Mouse (Mus musculus) neural tube, embryonic 11.5 days (tissue): Measurements from ENCODE around the gene Rora. TPM values are rescaled to one million over a fixed set of nuclear protein-coding genes. Genes with fewer than 3 reads are reported as not detected.

Source experiments
- ATAC-seq: fragments of 200-750 bp; cut with Nextera tagmentation; 2 replicates; pipeline ENCODE4 v1.8.0; 2017; ENCODE audit warnings: moderate number of reproducible peaks, mild to moderate bottlenecking, moderate TSS enrichment, moderate library complexity; ENCODE audit not compliant: insufficient read depth, low FRiP score, low TSS enrichment
- DNase-seq: peaks from one replicate; pipeline ENCODE4 v3.0.0-alpha.2; 2015; ENCODE audit warnings: low spot score
- H3K27ac ChIP-seq: fragments of 300-500 bp; sonication (generic); 2 replicates; pipeline ENCODE4 v1.5.1; 2014; ENCODE audit warnings: low read depth, mild to moderate bottlenecking, low read length
- H3K27me3 ChIP-seq: fragments of 300-500 bp; sonication (generic); 2 replicates; pipeline ENCODE4 v1.6.1; 2014; ENCODE audit warnings: mild to moderate bottlenecking, low read length, mixed read lengths; ENCODE audit not compliant: control insufficient read depth, insufficient read depth
- H3K36me3 ChIP-seq: fragments of 300-500 bp; sonication (generic); 2 replicates; pipeline ENCODE4 v1.6.1; 2014; ENCODE audit warnings: mild to moderate bottlenecking, low read length, moderate library complexity, mixed read lengths; ENCODE audit not compliant: control insufficient read depth, insufficient read depth
- H3K4me1 ChIP-seq: fragments of 300-500 bp; sonication (generic); 2 replicates; pipeline ENCODE4 v1.6.1; 2014; ENCODE audit warnings: low read length, mixed read lengths; ENCODE audit not compliant: control insufficient read depth, insufficient read depth
- H3K4me2 ChIP-seq: fragments of 300-500 bp; sonication (generic); 2 replicates; pipeline ENCODE4 v1.6.1; 2014; ENCODE audit warnings: low read depth, mild to moderate bottlenecking, moderate library complexity
- H3K4me3 ChIP-seq: fragments of 300-500 bp; sonication (generic); 2 replicates; pipeline ENCODE4 v1.5.1; 2014; ENCODE audit warnings: low read depth, low read length
- H3K9ac ChIP-seq: fragments of 300-500 bp; sonication (generic); 2 replicates; pipeline ENCODE4 v1.6.1; 2014; ENCODE audit warnings: mild to moderate bottlenecking, low read length
- H3K9me3 ChIP-seq: fragments of 300-500 bp; sonication (generic); 2 replicates; pipeline ENCODE4 v1.6.1; 2016; ENCODE audit warnings: low read length; ENCODE audit not compliant: control insufficient read depth
- WGBS: fragments of 180-500 bp; shearing (Covaris S2); extraction: QIAGEN DNeasy Blood & Tissue Kit; methylation state at CpG from one replicate; pipeline ENCODE4 v1.1.7; 2014; 5-methylcytosine and 5-hydroxymethylcytosine counted together
- polyA plus RNA-seq: library from polyadenylated mRNA; unstranded; fragments of >200 nt; fragmentation: Nextera tagmentation; extraction: Ambion mirVana; gene quantifications from 2 replicates; pipeline ENCODE4 v1.2.1, GENCODE M21; 2014

The Rora gene
- polyA plus RNA-seq, 1 experiment from 2014 or later, result 3.2 TPM

- H3K27ac ChIP-seq, result no peak overlapping the region
- 82% methylated on average over 13 of the region's 13 CpGs for WGBS
- ATAC-seq, result no peak
- no peaks in the 10 kb centered on the region for H3K9me3 ChIP-seq
- H3K4me1 ChIP-seq, result no peaks in the 10 kb centered on the region
- H3K27me3 ChIP-seq, result no peaks in the 10 kb centered on the region
- H3K4me3 ChIP-seq, result no peak overlapping the region
- no peak for DNase-seq
- no peak overlapping the region for H3K9ac ChIP-seq
- no peak overlapping the region for H3K4me2 ChIP-seq
- H3K36me3 ChIP-seq, result no peaks in the 10 kb centered on the region
Measured at GRCm38 (mm10) chr9:69194638-69195605, 541.3 kb downstream of the Rora start.

- no peak overlapping the region for H3K27ac ChIP-seq
- no peak for DNase-seq
- WGBS, result 89% methylated on average over 5 of the region's 5 CpGs
Measured at GRCm38 (mm10) chr9:69213796-69214195, 560.2 kb downstream of the Rora start.

GRCm38 (mm10) chr9:69224841-69225240 is 571.3 kb downstream of the Rora start:
- Histone ChIP-seq H3K9ac (no peak overlapping the region), H3K27ac (no peak overlapping the region), H3K4me3 (no peak overlapping the region), H3K36me3 (no peaks in the 10 kb centered on the region), H3K4me1 (peaks cover 3% of the 10 kb centered on the region; the same call in 1 of the 2 replicates), H3K27me3 (no peaks in the 10 kb centered on the region), H3K9me3 (no peaks in the 10 kb centered on the region), H3K4me2 (no peak overlapping the region)
- DNase-seq (no peak), ATAC-seq (no peak)
- 31% methylated on average over 3 of the region's 3 CpGs for WGBS

More at GRCm38 (mm10) chr9:69213796-69214195, 560.2 kb downstream of the Rora start:
- H3K9me3 ChIP-seq, result no peaks in the 10 kb centered on the region
- no peaks in the 10 kb centered on the region for H3K4me1 ChIP-seq
- no peaks in the 10 kb centered on the region for H3K27me3 ChIP-seq
- H3K4me2 ChIP-seq, result no peak overlapping the region
- ATAC-seq, result no peak
- no peak overlapping the region for H3K9ac ChIP-seq
- H3K36me3 ChIP-seq, result no peaks in the 10 kb centered on the region
- H3K4me3 ChIP-seq, result no peak overlapping the region

DNA sequence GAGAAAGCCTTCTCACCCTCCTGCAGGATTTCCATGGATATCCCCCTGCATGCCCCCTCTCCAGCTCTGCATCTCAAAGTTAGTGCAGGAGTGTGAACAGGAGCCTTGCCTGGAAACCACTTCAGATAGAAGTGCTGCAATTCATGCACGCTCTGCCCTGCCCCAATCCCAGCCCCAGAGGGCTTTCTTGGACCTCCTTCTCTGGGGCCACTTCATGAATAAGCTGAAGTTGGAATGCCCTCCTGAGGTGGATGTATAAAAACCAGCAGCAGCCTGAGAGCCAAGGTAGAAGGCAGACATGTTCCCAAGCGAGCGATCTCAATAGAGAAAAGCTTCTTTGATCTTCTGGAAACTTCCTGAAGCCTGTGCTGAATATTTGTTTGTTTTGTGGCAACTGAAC is 572.8 kb downstream of the Rora start:
- no peak for ATAC-seq

GRCm38 (mm10) chr9:69227806-69228205 is 574.2 kb downstream of the Rora start:
- WGBS, result 89% methylated on average over 6 of the region's 6 CpGs
- peaks cover 3% of the 10 kb centered on the region; the same call in 1 of the 2 replicates for H3K4me1 ChIP-seq

More for the DNA sequence above, 572.8 kb downstream of the Rora start:
- Histone ChIP-seq H3K27ac (no peak overlapping the region), H3K36me3 (no peaks in the 10 kb centered on the region), H3K4me1 (peaks cover 3% of the 10 kb centered on the region; the same call in 1 of the 2 replicates), H3K9ac (no peak overlapping the region), H3K4me3 (no peak overlapping the region), H3K9me3 (no peaks in the 10 kb centered on the region), H3K4me2 (no peak overlapping the region), H3K27me3 (no peaks in the 10 kb centered on the region)
- no peak for DNase-seq
- 48% methylated on average over 3 of the region's 3 CpGs for whole genome bisulfite sequencing

DNA sequence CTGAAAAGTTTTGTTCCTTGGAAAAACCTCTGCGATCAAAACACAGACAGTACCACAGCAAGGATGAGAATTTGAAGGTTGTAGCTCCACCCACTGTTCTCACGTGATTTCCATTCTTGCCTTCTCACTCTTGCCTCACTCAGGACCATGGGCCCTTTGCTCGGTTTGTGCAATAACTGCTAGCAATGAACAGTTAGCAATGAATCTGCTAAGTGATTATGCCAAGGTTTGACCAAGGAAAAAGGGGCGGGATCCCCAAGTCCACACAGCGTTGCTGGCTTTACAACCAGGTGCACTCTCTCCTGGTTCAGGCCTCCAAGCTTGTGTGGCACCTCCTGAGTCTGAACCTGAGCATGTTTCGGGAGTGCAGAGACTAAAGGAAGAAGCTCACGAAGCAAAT is 576.3 kb downstream of the Rora start:
- no peak overlapping the region for H3K27ac ChIP-seq
- no peak overlapping the region for H3K9ac ChIP-seq
- no peak overlapping the region for H3K4me2 ChIP-seq
- DNase-seq, result no peak
- H3K4me1 ChIP-seq, result peaks cover 2% of the 10 kb centered on the region; the same call in 1 of the 2 replicates
- no peaks in the 10 kb centered on the region for H3K9me3 ChIP-seq
- H3K4me3 ChIP-seq, result no peak overlapping the region
- H3K27me3 ChIP-seq, result no peaks in the 10 kb centered on the region
- 83% methylated on average over 7 of the region's 7 CpGs for WGBS
- no peak for ATAC-seq
- no peaks in the 10 kb centered on the region for H3K36me3 ChIP-seq

More at GRCm38 (mm10) chr9:69227806-69228205, 574.2 kb downstream of the Rora start:
- Histone ChIP-seq H3K36me3 (no peaks in the 10 kb centered on the region), H3K9ac (no peak overlapping the region), H3K4me3 (no peak overlapping the region), H3K27ac (no peak overlapping the region), H3K27me3 (no peaks in the 10 kb centered on the region), H3K9me3 (no peaks in the 10 kb centered on the region), H3K4me2 (no peak overlapping the region)
- DNase-seq (no peak), ATAC-seq (no peak)

DNA sequence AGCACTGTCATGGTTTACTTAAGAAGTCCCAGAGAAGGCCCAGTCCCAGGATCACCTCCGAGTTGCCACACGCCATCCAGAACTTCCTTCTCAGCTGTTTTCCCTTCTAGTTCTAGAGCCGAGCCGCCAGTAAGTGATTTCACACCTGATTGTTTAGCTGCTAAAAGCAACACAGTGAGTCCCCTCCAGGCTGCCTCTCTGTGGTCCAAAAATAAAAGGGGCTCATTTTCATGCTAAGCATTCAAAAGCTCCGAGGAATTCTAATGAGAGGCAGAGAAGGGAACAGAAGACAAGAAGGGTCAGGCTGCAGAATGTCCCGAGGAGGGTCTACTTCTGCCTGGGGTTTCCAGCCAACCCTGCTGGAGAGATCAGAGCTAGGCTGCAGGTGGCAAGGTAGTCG is 580.9 kb downstream of the Rora start:
- H3K4me3 ChIP-seq, result no peak overlapping the region
- no peaks in the 10 kb centered on the region for H3K36me3 ChIP-seq
- H3K9ac ChIP-seq, result no peak overlapping the region
- H3K27ac ChIP-seq, result no peak overlapping the region
- no peaks in the 10 kb centered on the region for H3K27me3 ChIP-seq
- H3K4me2 ChIP-seq, result no peak overlapping the region
- H3K4me1 ChIP-seq, result no peaks in the 10 kb centered on the region
- 21% methylated on average over 7 of the region's 7 CpGs for WGBS
- no peaks in the 10 kb centered on the region for H3K9me3 ChIP-seq
- ATAC-seq (no peak), DNase-seq (no peak)

GRCm38 (mm10) chr9:69237316-69237715 is 583.7 kb downstream of the Rora start:
- Histone ChIP-seq H3K4me1 (no peaks in the 10 kb centered on the region), H3K9me3 (no peaks in the 10 kb centered on the region), H3K27ac (no peak overlapping the region), H3K9ac (no peak overlapping the region), H3K36me3 (no peaks in the 10 kb centered on the region), H3K4me3 (no peak overlapping the region), H3K4me2 (no peak overlapping the region), H3K27me3 (no peaks in the 10 kb centered on the region)
- DNase-seq, result no peak
- WGBS, result 84% methylated on average over 10 of the region's 10 CpGs
- no peak for ATAC-seq

DNA sequence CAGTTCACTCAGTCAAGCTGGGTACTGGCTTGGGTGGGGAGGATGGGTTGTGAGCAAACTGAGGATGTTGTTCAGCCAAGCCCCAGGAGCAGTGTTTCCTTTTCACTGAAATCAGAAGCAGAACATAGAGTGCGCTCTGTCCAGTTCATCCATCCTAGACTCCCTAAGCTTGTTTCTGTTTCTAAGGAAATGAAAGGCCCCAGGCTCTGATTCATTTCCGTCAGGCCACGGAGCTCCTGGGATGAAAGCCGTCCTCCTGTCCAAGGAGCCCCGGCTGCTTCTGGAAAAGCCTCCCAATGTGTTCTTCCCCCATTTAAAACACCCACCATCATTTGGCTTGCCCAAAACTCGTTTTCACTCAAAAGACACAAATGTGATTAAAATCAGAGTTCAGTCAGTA is 589.0 kb downstream of the Rora start:
- H3K27me3 ChIP-seq, result no peaks in the 10 kb centered on the region
- no peak for ATAC-seq
- no peak for DNase-seq
- H3K4me2 ChIP-seq, result no peak overlapping the region
- H3K36me3 ChIP-seq, result no peaks in the 10 kb centered on the region
- 69% methylated on average over 6 of the region's 6 CpGs for WGBS
- H3K4me3 ChIP-seq, result no peak overlapping the region
- H3K9ac ChIP-seq, result no peak overlapping the region
- no peaks in the 10 kb centered on the region for H3K4me1 ChIP-seq
- H3K27ac ChIP-seq, result no peak overlapping the region
- H3K9me3 ChIP-seq, result no peaks in the 10 kb centered on the region
